Mouse (Mus musculus) stomach, embryonic 15.5 days (tissue): ENCODE results near the gene Pdxdc1. TPM values are rescaled to one million over a fixed set of nuclear protein-coding genes. Genes with fewer than 3 reads are reported as not detected.
"Not testable (repeated sequence)": the region's sequence is repeated elsewhere in the genome, so short reads cannot be mapped to it uniquely, and the experiment has no call there.

Experiments used
- ATAC-seq: fragments of 200-750 bp; cut with Nextera tagmentation; 2 replicates; pipeline ENCODE4 v1.8.0; 2017; ENCODE audit warnings: low read depth, moderate number of reproducible peaks, moderate TSS enrichment; ENCODE audit not compliant: insufficient read depth, low FRiP score
- H3K27ac ChIP-seq: fragments of 300-500 bp; sonication (generic); 2 replicates; pipeline ENCODE4 v1.5.1; 2015; ENCODE audit warnings: mild to moderate bottlenecking, inconsistent platforms
- H3K27me3 ChIP-seq: fragments of 300-500 bp; sonication (generic); replicated peaks from 2 replicates; pipeline ENCODE4 v1.6.1; 2015; ENCODE audit warnings: inconsistent platforms
- H3K36me3 ChIP-seq: fragments of 300-500 bp; sonication (generic); 2 replicates; pipeline ENCODE4 v1.6.1; 2015; ENCODE audit warnings: inconsistent platforms
- H3K4me1 ChIP-seq: fragments of 300-500 bp; sonication (generic); 2 replicates; pipeline ENCODE4 v1.6.1; 2015; ENCODE audit warnings: inconsistent platforms
- H3K4me2 ChIP-seq: fragments of 300-500 bp; sonication (generic); 2 replicates; pipeline ENCODE4 v1.6.1; 2015; ENCODE audit warnings: mild to moderate bottlenecking, inconsistent platforms
- H3K4me3 ChIP-seq: fragments of 300-500 bp; sonication (generic); replicated peaks from 2 replicates; pipeline ENCODE4 v1.5.1; 2015; ENCODE audit warnings: inconsistent platforms
- H3K9ac ChIP-seq: fragments of 300-500 bp; sonication (generic); 2 replicates; pipeline ENCODE4 v1.6.1; 2015; ENCODE audit warnings: inconsistent platforms
- H3K9me3 ChIP-seq: fragments of 300-500 bp; sonication (generic); 2 replicates; pipeline ENCODE4 v1.6.1; 2016; ENCODE audit warnings: inconsistent platforms
- WGBS: fragments of 180-500 bp; shearing (Covaris S2); methylation state at CpG from one replicate; pipeline ENCODE4 v1.1.7; 2015; 5-methylcytosine and 5-hydroxymethylcytosine counted together
- polyA plus RNA-seq: library from polyadenylated mRNA; unstranded; fragments of >200 nt; fragmentation: Nextera tagmentation; extraction: Ambion mirVana; gene quantifications from 2 replicates; pipeline ENCODE4 v1.2.1, GENCODE M21; 2015

The Pdxdc1 gene
- polyA plus RNA-seq, result 96.8 and 108 TPM in 2 replicates

- H3K4me3 ChIP-seq, result peak within 1 kb of the TSS; percentile 95
- H3K4me1 ChIP-seq, result 0 out of 2 replicates have a peak, but pooled peaks cover 8% of the 10 kb centered on the region
- H3K27me3 ChIP-seq, result no peaks in the 10 kb centered on the region
- H3K36me3 ChIP-seq, result no peaks in the 10 kb centered on the region
- peak within 1 kb of the TSS; percentile 66 for H3K4me2 ChIP-seq
- peak within 1 kb of the TSS; percentile 88 for H3K27ac ChIP-seq
- no peaks in the 10 kb centered on the region for H3K9me3 ChIP-seq
- under 1% methylated on average over 50 of the region's 57 CpGs for WGBS
- H3K9ac ChIP-seq, result peak within 1 kb of the TSS; percentile 95
- ATAC-seq, result peak; percentile 97
Observed at GRCm38 (mm10) chr16:13902888-13903483, at the start of gene Pdxdc1, which contains the start of gene Mpv17l. Pdxdc1 (minus strand) TSS chr16:13903131. Mpv17l (plus strand) TSS chr16:13903161.

- H3K9ac ChIP-seq, result no peak overlapping the region
- 73% methylated on average over 3 of the region's 3 CpGs for WGBS
- no peaks in the 10 kb centered on the region for H3K4me1 ChIP-seq
- H3K4me2 ChIP-seq, result no peak overlapping the region
- H3K36me3 ChIP-seq, result no peaks in the 10 kb centered on the region
- no peaks in the 10 kb centered on the region for H3K27me3 ChIP-seq
- no peak overlapping the region for H3K27ac ChIP-seq
- ATAC-seq, result no peak
- no peak overlapping the region for H3K4me3 ChIP-seq
- no peaks in the 10 kb centered on the region for H3K9me3 ChIP-seq
Observed at GRCm38 (mm10) chr16:13951245-13951644, 48.3 kb upstream of the Pdxdc1 start.

GRCm38 (mm10) chr16:13946306-13946705 lies 43.4 kb upstream of the Pdxdc1 start:
- Histone ChIP-seq H3K4me3 (no peak overlapping the region), H3K9ac (no peak overlapping the region), H3K4me1 (no peaks in the 10 kb centered on the region), H3K36me3 (no peaks in the 10 kb centered on the region), H3K9me3 (no peaks in the 10 kb centered on the region), H3K4me2 (no peak overlapping the region), H3K27me3 (0 out of 2 replicates have a peak, but pooled peaks cover 3% of the 10 kb centered on the region), H3K27ac (no peak overlapping the region)
- no peak for ATAC-seq
- WGBS, result 86% methylated on average over 1 of the region's 1 CpGs

- no peak for ATAC-seq
- no peak overlapping the region for H3K4me3 ChIP-seq
- no peak overlapping the region for H3K4me2 ChIP-seq
- 0 out of 2 replicates have a peak, but pooled peaks cover 3% of the 10 kb centered on the region for H3K27me3 ChIP-seq
- H3K4me1 ChIP-seq, result peaks cover 5% of the 10 kb centered on the region; the same call in 1 of the 2 replicates
- H3K9me3 ChIP-seq, result no peaks in the 10 kb centered on the region
- H3K36me3 ChIP-seq, result no peaks in the 10 kb centered on the region
- no peak overlapping the region for H3K9ac ChIP-seq
- H3K27ac ChIP-seq, result no peak overlapping the region
- WGBS, result 72% methylated on average over 4 of the region's 4 CpGs
Observed at GRCm38 (mm10) chr16:13945153-13945552, 42.2 kb upstream of the Pdxdc1 start.

GRCm38 (mm10) chr16:13944752-13945151 lies 41.8 kb upstream of the Pdxdc1 start:
- Histone ChIP-seq H3K4me1 (peaks cover 5% of the 10 kb centered on the region; the same call in 1 of the 2 replicates), H3K4me3 (no peak overlapping the region), H3K27ac (no peak overlapping the region), H3K27me3 (0 out of 2 replicates have a peak, but pooled peaks cover 3% of the 10 kb centered on the region), H3K9me3 (no peaks in the 10 kb centered on the region), H3K9ac (no peak overlapping the region), H3K4me2 (no peak overlapping the region), H3K36me3 (no peaks in the 10 kb centered on the region)
- WGBS, result 77% methylated on average over 5 of the region's 5 CpGs
- ATAC-seq, result no peak

- Histone ChIP-seq H3K27me3 (0 out of 2 replicates have a peak, but pooled peaks cover 3% of the 10 kb centered on the region), H3K9me3 (no peaks in the 10 kb centered on the region), H3K27ac (no peak overlapping the region), H3K9ac (no peak overlapping the region), H3K4me2 (no peak overlapping the region), H3K36me3 (no peaks in the 10 kb centered on the region), H3K4me1 (peaks cover 5% of the 10 kb centered on the region; the same call in 1 of the 2 replicates), H3K4me3 (no peak overlapping the region)
- 32% methylated on average over 4 of the region's 4 CpGs for WGBS
- no peak for ATAC-seq
Observed at GRCm38 (mm10) chr16:13944178-13944577, 41.2 kb upstream of the Pdxdc1 start.

- H3K4me3 ChIP-seq, result peak overlapping the region; percentile 60
- ATAC-seq, result peak; percentile 76
- no peaks in the 10 kb centered on the region for H3K36me3 ChIP-seq
- no peak overlapping the region for H3K27ac ChIP-seq
- no peaks in the 10 kb centered on the region for H3K9me3 ChIP-seq
- peak overlapping the region; percentile 95 for H3K4me2 ChIP-seq
- WGBS, result 3% methylated on average over 34 of the region's 34 CpGs
- peaks cover 5% of the 10 kb centered on the region; the same call in 1 of the 2 replicates for H3K4me1 ChIP-seq
- 0 out of 2 replicates have a peak, but pooled peaks cover 3% of the 10 kb centered on the region for H3K27me3 ChIP-seq
- H3K9ac ChIP-seq, result peak overlapping the region; percentile 39; the same call in 1 of the 2 replicates
Observed at GRCm38 (mm10) chr16:13940847-13941395, 38.0 kb upstream of the Pdxdc1 start.

GRCm38 (mm10) chr16:13940139-13940846 lies 37.4 kb upstream of the Pdxdc1 start:
- Histone ChIP-seq H3K9ac (peak overlapping the region; percentile 39; the same call in 1 of the 2 replicates), H3K36me3 (no peaks in the 10 kb centered on the region), H3K4me2 (peak overlapping the region; percentile 95), H3K27me3 (0 out of 2 replicates have a peak, but pooled peaks cover 3% of the 10 kb centered on the region), H3K27ac (no peak overlapping the region), H3K4me1 (peaks cover 5% of the 10 kb centered on the region; the same call in 1 of the 2 replicates), H3K9me3 (no peaks in the 10 kb centered on the region), H3K4me3 (peak overlapping the region; percentile 60)
- 6% methylated on average over 28 of the region's 28 CpGs for WGBS
- peak; percentile 95 for ATAC-seq

GRCm38 (mm10) chr16:13927456-13928075 lies 24.6 kb upstream of the Pdxdc1 start:
- H3K36me3 ChIP-seq, result no peaks in the 10 kb centered on the region
- no peaks in the 10 kb centered on the region for H3K9me3 ChIP-seq
- no peak overlapping the region for H3K27ac ChIP-seq
- H3K4me2 ChIP-seq, result no peak overlapping the region
- 87% methylated on average over 4 of the region's 4 CpGs for WGBS
- H3K27me3 ChIP-seq, result no peaks in the 10 kb centered on the region
- H3K4me3 ChIP-seq, result no peak overlapping the region
- H3K9ac ChIP-seq, result no peak overlapping the region
- H3K4me1 ChIP-seq, result no peaks in the 10 kb centered on the region
- no peak for ATAC-seq

GRCm38 (mm10) chr16:13922966-13923365 lies 20.0 kb upstream of the Pdxdc1 start:
- H3K4me2 ChIP-seq, H3K9ac ChIP-seq, H3K27me3 ChIP-seq, H3K9me3 ChIP-seq, H3K4me3 ChIP-seq, H3K4me1 ChIP-seq, H3K36me3 ChIP-seq, ATAC-seq, H3K27ac ChIP-seq: not testable (repeated sequence)
- WGBS, result 95% methylated on average over 5 of the region's 5 CpGs

- not testable (repeated sequence) for H3K9me3 ChIP-seq, H3K36me3 ChIP-seq, H3K4me3 ChIP-seq, H3K4me1 ChIP-seq, H3K27me3 ChIP-seq, H3K9ac ChIP-seq, H3K4me2 ChIP-seq, H3K27ac ChIP-seq, ATAC-seq
- WGBS, result 91% methylated on average over 3 of the region's 3 CpGs
Observed at GRCm38 (mm10) chr16:13922499-13922898, 19.6 kb upstream of the Pdxdc1 start.
